Mouse (Mus musculus) G1E (cell line): Measurements from ENCODE around the gene Ablim2. TPM values are rescaled to one million over a fixed set of nuclear protein-coding genes. Genes with fewer than 3 reads are reported as not detected.

ENCODE experiments used
- ATAC-seq: 2 replicates; pipeline ENCODE4 v1.8.0; 2016; ENCODE audit warnings: mild to moderate bottlenecking; ENCODE audit not compliant: insufficient number of reproducible peaks, poor library complexity, low FRiP score, severe bottlenecking; ENCODE audit errors: extremely low read depth
- DNase-seq: peaks from one replicate; pipeline ENCODE4 v3.0.0; 2012; ENCODE audit warnings: low spot score
- H3K27me3 ChIP-seq: 2 replicates; pipeline ENCODE4 v1.6.1; 2012; ENCODE audit warnings: mild to moderate bottlenecking, low read length, inconsistent platforms; ENCODE audit not compliant: insufficient read depth
- H3K36me3 ChIP-seq: replicated peaks from 2 replicates; pipeline ENCODE3; 2012; ENCODE audit warnings: mild to moderate bottlenecking, inconsistent platforms
- H3K4me1 ChIP-seq: 2 replicates; pipeline ENCODE4 v1.6.1; 2012; ENCODE audit warnings: low read depth, low read length, inconsistent platforms, mixed read lengths; ENCODE audit not compliant: insufficient read depth
- H3K4me3 ChIP-seq: 2 replicates; pipeline ENCODE4 v1.5.1; 2012; ENCODE audit warnings: low read depth, mild to moderate bottlenecking, inconsistent platforms, low read length, moderate library complexity, mixed read lengths
- H3K9me3 ChIP-seq: replicated peaks from 2 replicates; pipeline ENCODE4 v1.6.1; 2012; ENCODE audit warnings: inconsistent platforms
- CTCF ChIP-seq: IDR thresholded peaks from 2 replicates; pipeline ENCODE4 v1.5.1; 2012; ENCODE audit warnings: low read depth, low read length, inconsistent platforms, mixed read lengths
- GATA1 ChIP-seq: IDR thresholded peaks from 2 replicates; pipeline ENCODE4 v1.6.1; 2012; ENCODE audit warnings: borderline replicate concordance, low read length, inconsistent platforms, mixed read lengths
- GATA2 ChIP-seq: IDR thresholded peaks from 2 replicates; pipeline ENCODE4 v1.6.1; 2012; ENCODE audit warnings: low read depth, low read length, inconsistent platforms, borderline replicate concordance
- POLR2AphosphoS5 ChIP-seq: IDR thresholded peaks from 2 replicates; pipeline ENCODE4 v1.6.1; 2012; ENCODE audit warnings: low read depth, low read length, inconsistent platforms; ENCODE audit not compliant: insufficient replicate concordance
- TAL1 ChIP-seq: conservative IDR thresholded peaks from 2 replicates; pipeline ENCODE4 v1.6.1; 2012; ENCODE audit warnings: low read depth, low read length, inconsistent platforms, mixed read lengths
- polyA plus RNA-seq: library from polyadenylated mRNA; stranded (reverse); fragments of >175 nt; gene quantifications from 2 replicates; pipeline ENCODE4 v1.2.3, GENCODE M21; 2012
- total RNA-seq, 2 experiments: library from RNA; stranded (forward) in 1 of 2; stranded (reverse) in 1 of 2; fragments of 200-1000 nt in 1 of 2; fragments of >200 nt in 1 of 2; fragmentation: Nextera tagmentation in 1 of 2; gene quantifications; 2 replicates each; pipeline ENCODE4 v1.2.3; 2014 to 2017

Ablim2 gene
- total and polyA plus RNA-seq, 3 experiments: 0.16 TPM; not detected in 2

GRCm38 (mm10) chr5:35884689-35885088 lies 127.0 kb downstream of the Ablim2 start:
- DNase-seq: no peak
- Histone ChIP-seq H3K9me3 (no peaks in the 10 kb centered on the region), H3K4me1 (no peaks in the 10 kb centered on the region), H3K36me3 (no peaks in the 10 kb centered on the region), H3K27me3 (no peaks in the 10 kb centered on the region), H3K4me3 (no peak overlapping the region)
- ATAC-seq: no peak
- TF ChIP-seq CTCF (no peak), POLR2AphosphoS5 (no peak), GATA2 (no peak), TAL1 (no peak), GATA1 (no peak)

GRCm38 (mm10) chr5:35888959-35889358 lies 131.3 kb downstream of the Ablim2 start:
- H3K27me3 ChIP-seq: no peaks in the 10 kb centered on the region; the same call in 1 of the 2 replicates
- TF ChIP-seq POLR2AphosphoS5 (no peak), GATA1 (no peak), GATA2 (no peak), CTCF (no peak), TAL1 (no peak)
- no peak for DNase-seq

GRCm38 (mm10) chr5:35889641-35890040 lies 132.0 kb downstream of the Ablim2 start:
- no peaks in the 10 kb centered on the region for H3K4me1 ChIP-seq
- no peak for DNase-seq
- ATAC-seq: no peak
- no peak overlapping the region for H3K4me3 ChIP-seq
- no peaks in the 10 kb centered on the region; the same call in 1 of the 2 replicates for H3K27me3 ChIP-seq
- no peaks in the 10 kb centered on the region for H3K36me3 ChIP-seq
- peaks cover 4% of the 10 kb centered on the region for H3K9me3 ChIP-seq
- TF ChIP-seq CTCF: no peak
- TF ChIP-seq GATA2: no peak
- TF ChIP-seq GATA1: no peak
- TF ChIP-seq POLR2AphosphoS5: no peak
- no peak for TF ChIP-seq TAL1

More at GRCm38 (mm10) chr5:35888959-35889358, 131.3 kb downstream of the Ablim2 start:
- Histone ChIP-seq H3K36me3 (no peaks in the 10 kb centered on the region), H3K4me1 (no peaks in the 10 kb centered on the region), H3K4me3 (no peak overlapping the region), H3K9me3 (peaks cover 4% of the 10 kb centered on the region)
- ATAC-seq: no peak

- no peaks in the 10 kb centered on the region for H3K4me1 ChIP-seq
- no peaks in the 10 kb centered on the region for H3K36me3 ChIP-seq
- H3K27me3 ChIP-seq: no peaks in the 10 kb centered on the region; the same call in 1 of the 2 replicates
- no peak for TF ChIP-seq TAL1
- no peak for TF ChIP-seq GATA1
- TF ChIP-seq GATA2: no peak
- TF ChIP-seq POLR2AphosphoS5: no peak
- H3K9me3 ChIP-seq: peaks cover 4% of the 10 kb centered on the region
- no peak overlapping the region for H3K4me3 ChIP-seq
- ATAC-seq (no peak), DNase-seq (no peak)
Measured at GRCm38 (mm10) chr5:35890985-35891730, 133.5 kb downstream of the Ablim2 start.

- H3K27me3 ChIP-seq: no peaks in the 10 kb centered on the region; the same call in 1 of the 2 replicates
- TF ChIP-seq TAL1 (no peak), GATA2 (no peak), GATA1 (no peak), POLR2AphosphoS5 (no peak), CTCF (no peak)
- no peak for ATAC-seq
Measured at GRCm38 (mm10) chr5:35892363-35892762, 134.7 kb downstream of the Ablim2 start.

GRCm38 (mm10) chr5:35893093-35893804 lies 135.6 kb downstream of the Ablim2 start, which contains the start of gene Afap1:
Gene Afap1 (plus strand): TSS chr5:35893319.
- TF ChIP-seq POLR2AphosphoS5: no peak
- no peak for TF ChIP-seq TAL1
- no peak for TF ChIP-seq GATA1
- TF ChIP-seq CTCF: no peak
- no peak for TF ChIP-seq GATA2
- Histone ChIP-seq H3K27me3 (no peaks in the 10 kb centered on the region; the same call in 1 of the 2 replicates), H3K9me3 (peaks cover 4% of the 10 kb centered on the region), H3K4me1 (no peaks in the 10 kb centered on the region), H3K4me3 (no peak within 1 kb of the TSS), H3K36me3 (no peaks in the 10 kb centered on the region)
- no peak for ATAC-seq
- DNase-seq: no peak

More at GRCm38 (mm10) chr5:35892363-35892762, 134.7 kb downstream of the Ablim2 start:
- H3K9me3 ChIP-seq: peaks cover 4% of the 10 kb centered on the region
- DNase-seq: no peak
- H3K4me1 ChIP-seq: no peaks in the 10 kb centered on the region
- no peak overlapping the region for H3K4me3 ChIP-seq
- no peaks in the 10 kb centered on the region for H3K36me3 ChIP-seq
